Comparison of ENCODE assay signal across 8 mouse cellular contexts in genomic region chr14:57881793-57882192, GRCm38 (mm10). TPM values are rescaled to one million over a fixed set of nuclear protein-coding genes. Genes with fewer than 3 reads are reported as not detected.
DNase-seq lines count a peak whose midpoint lies in the region; ATAC-seq and TF ChIP-seq lines count a peak whose summit lies in the region.

No protein-coding gene starts in this region.

- peak; percentile 41 for TF ChIP-seq CTCF in heart, postnatal 0 days (IDR thresholded peaks at IDR 0.05; ENCODE audit: low read depth)
- TF ChIP-seq CTCF in liver, postnatal 0 days (IDR thresholded peaks at IDR 0.05; ENCODE audit: low read depth) = peak; percentile 38; the same call in 1 of the 2 replicates
- TF ChIP-seq CTCF in stomach, postnatal 0 days (IDR thresholded peaks at IDR 0.05; ENCODE audit: low read depth) = peak; percentile 38

- peak overlapping the region; percentile 93 for H3K27ac ChIP-seq in heart, postnatal 0 days (ENCODE audit: low read depth)
- no peak overlapping the region; the same call in 1 of the 2 replicates for H3K27ac ChIP-seq in liver, postnatal 0 days (ENCODE audit: low read depth)
- peak overlapping the region; percentile 82 for H3K27ac ChIP-seq in stomach, postnatal 0 days (replicated peaks)

- H3K4me2 ChIP-seq in heart, postnatal 0 days (ENCODE audit: low read depth, low read length) = peak overlapping the region; percentile 37
- H3K4me2 ChIP-seq in liver, postnatal 0 days (ENCODE audit: low read depth, low read length) = no peak overlapping the region
- no peak overlapping the region for H3K4me2 ChIP-seq in stomach, postnatal 0 days (replicated peaks; ENCODE audit: low read depth)

- TF ChIP-seq EP300 in heart, postnatal 0 days (IDR thresholded peaks at IDR 0.05; ENCODE audit: low read depth) = no peak
- no peak for TF ChIP-seq EP300 in liver, postnatal 0 days (IDR thresholded peaks at IDR 0.05; ENCODE audit: low read depth)
- no peak for TF ChIP-seq EP300 in stomach, postnatal 0 days (optimal IDR thresholded peaks at IDR 0.05)

- ATAC-seq in frontal cortex, adult (ENCODE audit: low TSS enrichment) = peak; percentile 80
- ATAC-seq in heart, postnatal 0 days (ENCODE audit: insufficient read depth, low read depth) = peak; percentile 97
- ATAC-seq in liver, postnatal 0 days = peak; percentile 59; the same call in 1 of the 2 replicates
- peak; percentile 74 for ATAC-seq in stomach, postnatal 0 days (ENCODE audit: low FRiP score, low TSS enrichment)

- 13% methylated on average over 4 of the region's 4 CpGs for WGBS in heart, postnatal 0 days
- WGBS in liver, postnatal 0 days (ENCODE audit: insufficient replicate concordance) = 55% methylated on average over 4 of the region's 4 CpGs
- WGBS in stomach, postnatal 0 days = 48% methylated on average over 4 of the region's 4 CpGs

- no peaks in the 10 kb centered on the region for H3K9me3 ChIP-seq in heart, postnatal 0 days (replicated peaks; ENCODE audit: control insufficient read depth, low read length)
- H3K9me3 ChIP-seq in liver, postnatal 0 days (ENCODE audit: low read length) = no peaks in the 10 kb centered on the region
- H3K9me3 ChIP-seq in stomach, postnatal 0 days (ENCODE audit: control insufficient read depth, low read length) = no peaks in the 10 kb centered on the region

- no peak for DNase-seq in frontal cortex, postnatal 25 days (ENCODE audit: low spot score in 2 of 2)
- DNase-seq in ES-CJ7 (ENCODE audit: low read depth, low spot score) = peak; percentile 89
- peak; percentile 32 for DNase-seq in cerebellum, postnatal 14 days
- peak; percentile 92 for DNase-seq in heart, postnatal 0 days (ENCODE audit: low spot score)
- DNase-seq in liver, postnatal 0 days = peak; percentile 32
- peak; percentile 42 for DNase-seq in stomach, postnatal 0 days (ENCODE audit: low spot score)
- no peak for DNase-seq in thymus, postnatal 25 days

- H3K9ac ChIP-seq in heart, postnatal 0 days (replicated peaks; ENCODE audit: low read depth, low read length) = peak overlapping the region; percentile 42
- no peak overlapping the region for H3K9ac ChIP-seq in liver, postnatal 0 days (replicated peaks)
- H3K9ac ChIP-seq in stomach, postnatal 0 days (ENCODE audit: low read length) = no peak overlapping the region

- H3K36me3 ChIP-seq in heart, postnatal 0 days (replicated peaks; ENCODE audit: control insufficient read depth, insufficient read depth, low read length) = no peaks in the 10 kb centered on the region
- H3K36me3 ChIP-seq in liver, postnatal 0 days (replicated peaks; ENCODE audit: insufficient read depth, low read length) = no peaks in the 10 kb centered on the region
- no peaks in the 10 kb centered on the region for H3K36me3 ChIP-seq in stomach, postnatal 0 days (ENCODE audit: control insufficient read depth, insufficient read depth, low read length)

- peaks cover 18% of the 10 kb centered on the region for H3K4me1 ChIP-seq in heart, postnatal 0 days (ENCODE audit: control insufficient read depth, insufficient read depth)
- peaks cover 10% of the 10 kb centered on the region for H3K4me1 ChIP-seq in liver, postnatal 0 days (ENCODE audit: insufficient read depth)
- H3K4me1 ChIP-seq in stomach, postnatal 0 days (replicated peaks; ENCODE audit: control insufficient read depth, insufficient read depth) = peaks cover 6% of the 10 kb centered on the region; the same call in 1 of the 2 replicates

- no peaks in the 10 kb centered on the region for H3K27me3 ChIP-seq in heart, postnatal 0 days (ENCODE audit: control insufficient read depth, insufficient read depth, low read length)
- no peaks in the 10 kb centered on the region for H3K27me3 ChIP-seq in liver, postnatal 0 days (ENCODE audit: insufficient read depth, low read length)
- H3K27me3 ChIP-seq in stomach, postnatal 0 days (ENCODE audit: control insufficient read depth, insufficient read depth, low read length) = no peaks in the 10 kb centered on the region

- no peak overlapping the region for H3K4me3 ChIP-seq in heart, postnatal 0 days (ENCODE audit: low read depth, low read length)
- H3K4me3 ChIP-seq in liver, postnatal 0 days (ENCODE audit: low read depth, low read length) = no peak overlapping the region
- no peak overlapping the region for H3K4me3 ChIP-seq in stomach, postnatal 0 days (ENCODE audit: low read depth, low read length)

RNA-seq across cellular contexts. Expression of gene Zdhhc20, which starts 8.3 kb away (rescaled TPM):
- 13.2 and 18.8 TPM in 2 replicates for total RNA-seq in heart, postnatal 0 days (2014; rRNA removed; ENCODE audit: low replicate concordance)
- polyA plus RNA-seq in heart, postnatal 0 days (2015; fragmentation: Nextera tagmentation; extraction: Ambion mirVana) = 25.9 and 28.6 TPM in 2 replicates
- 10.0 and 12.9 TPM in 2 replicates for polyA plus RNA-seq in liver, postnatal 0 days (2015; fragmentation: Nextera tagmentation; extraction: Ambion mirVana)
- 46.0 and 48.6 TPM in 2 replicates for polyA plus RNA-seq in stomach, postnatal 0 days (2015; fragmentation: Nextera tagmentation; extraction: Ambion mirVana)

RNA-seq across cellular contexts. Expression of gene Mrpl57, which starts 55.8 kb away (rescaled TPM):
- total RNA-seq in heart, postnatal 0 days (2014; rRNA removed; ENCODE audit: low replicate concordance) = 21.5 and 55.3 TPM in 2 replicates
- 164 and 166 TPM in 2 replicates for polyA plus RNA-seq in heart, postnatal 0 days (2015; fragmentation: Nextera tagmentation; extraction: Ambion mirVana)
- 160 and 163 TPM in 2 replicates for polyA plus RNA-seq in liver, postnatal 0 days (2015; fragmentation: Nextera tagmentation; extraction: Ambion mirVana)
- polyA plus RNA-seq in stomach, postnatal 0 days (2015; fragmentation: Nextera tagmentation; extraction: Ambion mirVana) = 214 and 220 TPM in 2 replicates

RNA-seq across cellular contexts. Expression of gene Ska3, which starts 55.8 kb away (rescaled TPM):
- 4.7 and 7.9 TPM in 2 replicates for total RNA-seq in heart, postnatal 0 days (2014; rRNA removed; ENCODE audit: low replicate concordance)
- polyA plus RNA-seq in heart, postnatal 0 days (2015; fragmentation: Nextera tagmentation; extraction: Ambion mirVana) = 6.6 and 6.9 TPM in 2 replicates
- polyA plus RNA-seq in liver, postnatal 0 days (2015; fragmentation: Nextera tagmentation; extraction: Ambion mirVana) = 5.5 and 7.0 TPM in 2 replicates
- 6.0 and 7.4 TPM in 2 replicates for polyA plus RNA-seq in stomach, postnatal 0 days (2015; fragmentation: Nextera tagmentation; extraction: Ambion mirVana)

Comparison
In these comparisons a context has a peak if more than half of its experiments do, and no peak if none do; other contexts are left out.
1. DNase-seq: peak in ES-CJ7 (single experiment), cerebellum, postnatal 14 days (2 of 2), heart, postnatal 0 days (single experiment), liver, postnatal 0 days (single experiment) and stomach, postnatal 0 days (single experiment); none in frontal cortex, postnatal 25 days (0 of 2) and thymus, postnatal 25 days (single experiment).
2. Peak in every context shown above with its lines, with median percentiles within 50 percentile points of each other: ATAC-seq and CTCF ChIP-seq.